Mouse (Mus musculus) kidney, postnatal 25 days (tissue): Measurements from ENCODE around the gene Nelfe.
"Not testable (repeated sequence)": the region's sequence is repeated elsewhere in the genome, so short reads cannot be mapped to it uniquely, and the experiment has no call there.

ENCODE experiments used
- DNase-seq, 2 experiments: peaks; one replicate each; pipeline ENCODE4 v3.0.0; 2021; ENCODE audit warnings: mixed read lengths in 2 of 2

Gene Nelfe

DNA sequence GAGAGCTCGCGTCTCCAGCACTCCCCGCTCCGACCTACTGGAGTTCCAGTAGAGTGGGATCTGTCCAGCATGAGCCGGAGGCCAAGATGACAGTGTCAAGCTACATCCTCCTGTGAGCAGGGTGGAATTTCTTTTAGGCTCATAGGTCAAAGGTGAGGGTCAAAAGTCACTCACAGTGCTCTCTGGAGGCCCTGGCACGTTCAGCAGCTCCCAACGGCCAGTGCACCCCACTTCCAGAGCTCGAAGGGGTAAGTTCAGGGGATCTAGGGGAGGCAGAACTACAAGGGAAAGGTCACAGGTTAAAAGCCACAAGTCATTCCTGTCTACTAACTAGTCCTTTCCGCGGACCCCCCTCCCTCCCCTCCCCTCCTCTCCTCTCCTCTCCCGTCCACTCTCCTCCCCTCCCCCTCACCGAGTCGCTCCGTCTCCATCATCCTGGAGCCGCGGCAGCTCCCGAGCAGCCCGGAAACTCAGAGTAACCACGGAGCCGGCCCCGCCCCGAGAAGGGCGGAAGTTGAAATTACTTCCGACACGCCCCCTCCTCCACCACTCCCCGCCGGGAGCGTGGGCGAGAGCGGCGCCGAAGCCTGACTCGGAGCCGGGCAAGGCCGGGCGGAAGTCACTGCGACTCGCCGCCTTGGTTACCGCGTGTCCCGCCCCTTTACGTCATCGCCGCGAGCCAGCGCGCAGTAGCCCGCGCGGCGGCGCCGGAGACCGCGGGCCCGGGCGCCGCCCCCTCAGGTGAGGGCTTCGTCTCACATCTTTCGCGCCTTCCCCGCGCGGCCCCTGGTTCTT lies at the start of gene Nelfe, which contains the start of gene Skiv2l:
Gene Nelfe, plus strand, starts transcription at position 670 of the 795 bp plus-strand sequence.
Gene Skiv2l, minus strand, starts transcription at position 489 of the 795 bp plus-strand sequence.
- DNase-seq, result peak; percentile 97 to 98

- not testable (repeated sequence) for DNase-seq
These were observed 49.3 kb upstream of the Nelfe start for GRCm38 (mm10) chr17:34800781-34801305.

- not testable (repeated sequence) for DNase-seq
These were observed 47.4 kb upstream of the Nelfe start for GRCm38 (mm10) chr17:34802756-34803155.

GRCm38 (mm10) chr17:34803367-34803766 lies 46.8 kb upstream of the Nelfe start:
- not testable (repeated sequence) for DNase-seq

- DNase-seq, result not testable (repeated sequence)
These were observed 45.9 kb upstream of the Nelfe start, which contains the start of gene Cyp21a1 for GRCm38 (mm10) chr17:34804301-34804700. TSS of gene Cyp21a1 (minus strand) at chr17:34804561.

- no peak for DNase-seq
These were observed 45.2 kb upstream of the Nelfe start for GRCm38 (mm10) chr17:34804871-34805562.

DNA sequence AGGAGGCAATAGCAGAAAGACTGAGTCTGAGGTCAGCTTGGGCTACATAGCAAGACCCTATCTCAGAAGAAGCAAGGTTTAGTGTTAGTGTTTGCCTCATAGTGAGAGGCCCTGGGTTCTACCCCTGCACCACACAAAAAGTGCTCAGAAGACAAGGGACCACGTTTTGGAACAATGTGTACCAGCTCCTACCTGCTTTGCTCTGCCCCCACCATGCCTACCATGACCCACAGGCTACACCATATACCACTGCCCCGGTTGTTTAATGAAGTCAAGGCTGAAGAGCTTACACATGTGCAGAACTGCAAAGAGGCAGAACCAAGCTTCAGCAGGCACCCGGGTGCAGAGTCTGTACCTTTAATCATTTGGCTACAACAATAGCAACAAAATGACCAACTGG lies 43.0 kb upstream of the Nelfe start:
- no peak for DNase-seq

GRCm38 (mm10) chr17:34808599-34809205 lies 41.5 kb upstream of the Nelfe start:
- no peak for DNase-seq

DNA sequence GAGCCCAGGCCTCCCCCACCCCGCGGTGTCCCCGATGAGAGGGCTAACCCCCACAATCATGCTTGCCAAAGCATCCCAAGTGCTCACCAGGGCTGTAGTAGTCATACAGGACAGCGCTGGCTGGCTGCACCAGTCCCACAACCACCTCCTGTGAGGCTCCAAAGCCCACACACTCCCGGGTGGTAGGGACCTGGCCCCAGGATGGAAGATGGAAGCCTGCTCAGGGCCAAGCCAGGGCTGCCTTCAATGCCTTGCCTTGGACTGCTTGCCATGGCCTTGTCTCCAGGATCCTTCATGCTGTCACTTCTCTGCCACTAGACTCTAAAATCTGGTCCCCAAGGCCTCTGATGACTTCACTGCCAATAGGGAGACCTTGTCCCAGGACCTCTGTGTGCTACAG lies 39.8 kb upstream of the Nelfe start:
- DNase-seq, result not testable (repeated sequence)

- not testable (repeated sequence) for DNase-seq
These were observed 39.4 kb upstream of the Nelfe start for GRCm38 (mm10) chr17:34810811-34811210.

GRCm38 (mm10) chr17:34811275-34811674 lies 38.9 kb upstream of the Nelfe start:
- DNase-seq, result no peak

DNA sequence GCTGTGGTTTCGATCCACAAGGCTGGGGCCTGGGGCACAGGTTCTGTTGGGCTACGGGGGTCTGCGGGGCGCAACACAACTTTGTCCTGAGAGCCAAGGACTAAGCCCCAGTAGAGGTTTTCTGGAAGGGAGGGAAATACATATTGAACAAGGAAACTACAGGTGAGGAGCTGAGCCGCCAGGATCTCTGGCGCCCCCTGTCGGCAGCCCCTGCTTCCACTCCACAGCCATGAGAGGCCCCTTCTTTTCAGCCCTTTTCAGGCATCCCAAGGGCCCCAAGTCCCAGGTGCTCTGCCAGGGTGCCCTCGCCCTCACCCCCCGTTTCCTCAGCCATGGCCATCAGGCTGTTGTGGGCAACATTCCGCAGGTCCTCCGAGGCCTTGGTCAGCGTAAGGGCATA lies 36.4 kb upstream of the Nelfe start:
- peak in 1 of 2 experiments; percentile 52 for DNase-seq

DNA sequence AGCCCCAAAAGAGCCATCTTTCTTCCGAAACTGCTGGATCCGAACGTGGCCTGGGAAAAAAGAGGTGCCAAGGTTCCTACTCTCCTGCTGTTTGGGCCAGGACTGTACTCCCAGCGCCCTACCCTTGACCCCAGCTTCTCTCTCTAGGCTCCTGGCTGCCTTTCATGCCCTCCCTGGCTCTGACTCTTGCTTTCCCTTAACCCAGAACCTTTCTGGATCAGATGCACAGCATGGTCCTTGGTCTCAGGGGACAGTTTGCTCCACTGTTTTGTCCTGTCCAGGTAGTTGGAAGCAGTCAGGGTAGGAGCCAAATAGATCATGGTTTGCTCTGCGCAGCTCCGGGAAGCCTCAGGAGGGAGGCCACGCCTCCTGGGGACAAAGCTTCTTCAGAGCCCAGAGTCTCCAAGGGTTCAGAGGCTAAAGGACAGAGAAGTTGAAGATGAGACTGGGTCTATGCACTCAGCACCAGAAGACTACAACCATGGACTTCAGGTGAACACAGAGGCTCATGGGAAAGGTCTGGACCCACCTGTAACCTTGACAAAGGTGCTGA lies 35.3 kb upstream of the Nelfe start:
- DNase-seq, result no peak

DNA sequence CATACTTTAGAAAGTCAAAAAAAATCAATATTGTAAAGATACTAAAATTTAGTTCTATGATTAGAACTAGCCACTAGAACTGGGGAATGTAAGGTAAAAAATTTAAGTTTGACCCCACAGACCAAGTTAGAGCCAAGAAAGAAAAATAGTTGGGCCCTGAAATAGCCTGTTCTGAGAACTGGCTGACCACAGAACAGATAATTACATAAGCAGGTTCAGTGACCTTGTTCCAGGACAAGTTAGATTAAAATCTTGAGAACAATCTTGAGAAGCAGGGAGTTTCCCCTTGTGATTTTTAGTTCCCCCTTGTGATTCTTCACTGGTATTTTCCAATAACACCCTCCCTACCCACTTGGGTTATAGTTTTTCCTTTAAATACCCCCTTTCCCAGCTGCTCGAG lies 19.4 kb upstream of the Nelfe start:
- DNase-seq, result not testable (repeated sequence)

DNA sequence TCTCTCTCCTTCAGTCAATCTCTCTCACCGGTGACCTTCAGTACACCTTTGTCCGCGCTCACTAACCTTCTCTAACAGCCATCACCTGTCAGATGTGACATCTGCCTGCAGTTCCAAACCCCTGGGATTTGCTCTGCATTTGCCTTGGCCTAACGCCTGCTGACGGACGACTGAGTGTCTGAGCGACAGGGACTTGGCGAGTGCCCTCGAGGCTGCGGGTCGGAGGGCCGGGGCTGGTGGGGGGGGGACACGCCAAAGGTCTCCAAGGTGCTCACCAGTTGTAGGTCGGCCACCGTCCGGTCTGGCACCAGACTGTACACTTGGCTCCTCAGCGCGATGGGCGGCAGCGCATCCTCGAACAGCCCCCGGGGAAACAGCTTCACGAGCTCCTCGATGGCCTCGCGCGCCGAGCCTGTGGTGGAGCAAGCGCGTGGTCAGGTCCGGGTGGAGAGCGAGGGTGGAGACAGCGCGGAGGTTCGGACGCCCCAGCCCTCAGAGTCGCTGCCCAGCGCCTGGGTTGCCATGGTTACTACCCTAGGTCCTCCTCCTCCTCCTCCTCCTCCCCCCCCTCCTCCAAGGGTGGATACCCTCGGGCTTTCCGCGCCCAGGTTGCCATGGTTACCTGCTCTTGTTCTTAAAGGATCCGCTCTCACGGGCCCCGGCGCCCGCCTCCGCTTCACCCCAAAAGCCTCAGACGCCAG lies 13.9 kb upstream of the Nelfe start:
- DNase-seq, result no peak

DNA sequence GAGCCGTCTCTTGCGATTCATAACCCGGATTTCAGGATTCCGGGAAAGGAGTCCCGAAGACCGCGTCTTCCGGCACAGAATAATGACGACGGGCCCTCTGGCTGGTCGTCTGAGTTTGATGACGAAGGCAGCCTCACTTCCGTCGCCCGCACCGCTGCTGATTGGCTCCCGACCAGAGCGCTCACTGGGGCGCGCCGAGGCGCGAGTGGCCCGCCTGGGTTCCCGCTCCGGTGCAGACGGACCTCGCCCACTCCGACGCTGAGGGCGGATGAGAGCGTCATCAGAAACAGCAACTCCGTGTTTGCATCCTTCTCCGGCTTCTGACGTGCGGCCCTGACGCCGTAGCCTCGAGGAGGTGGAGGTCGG lies 13.4 kb upstream of the Nelfe start, which contains the start of the genes Stk19 and Dxo:
Gene Stk19, minus strand, starts transcription at position 90 of the 366 bp plus-strand sequence.
Gene Dxo, plus strand, starts transcription at position 164 of the 366 bp plus-strand sequence.
- DNase-seq, result peak; percentile 97 to 98

- peak; percentile 23 to 69 for DNase-seq
These were observed 12.5 kb upstream of the Nelfe start for GRCm38 (mm10) chr17:34837464-34838324.

GRCm38 (mm10) chr17:34838785-34839184 lies 11.4 kb upstream of the Nelfe start:
- DNase-seq, result no peak

DNA sequence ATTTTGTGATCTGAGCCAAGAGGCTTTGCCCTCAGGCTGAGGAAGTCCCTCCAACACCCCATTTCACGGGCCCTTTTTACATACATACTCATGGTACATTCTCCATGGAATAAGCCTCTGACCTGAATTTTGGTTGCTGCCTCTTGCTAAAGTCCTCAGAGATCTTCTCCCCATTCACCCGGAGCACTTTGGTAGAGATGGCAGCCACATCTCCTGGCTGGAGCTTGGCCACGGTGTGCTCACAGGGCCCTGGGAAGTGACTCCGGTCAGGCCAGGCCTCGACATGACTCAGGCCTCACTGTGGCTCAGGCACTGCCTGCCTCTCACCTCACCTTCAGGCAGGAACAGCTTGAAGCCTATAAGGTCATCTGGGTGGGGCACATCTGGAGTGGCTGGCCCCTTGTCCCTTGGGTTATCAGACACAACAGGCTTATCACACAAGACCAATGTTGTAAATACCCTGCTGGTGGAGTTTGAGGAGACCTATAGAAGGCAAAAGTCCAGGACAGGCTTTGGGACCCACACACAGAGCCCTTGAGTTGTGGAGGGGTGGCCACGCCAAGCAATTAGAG lies 9.4 kb upstream of the Nelfe start:
- no peak for DNase-seq

- DNase-seq, result no peak
These were observed 5.3 kb upstream of the Nelfe start for GRCm38 (mm10) chr17:34844884-34845283.

GRCm38 (mm10) chr17:34847192-34847591 lies 3.0 kb upstream of the Nelfe start:
- no peak for DNase-seq
